Mouse (Mus musculus): ENCODE results near the gene Cnot6.

- TF ChIP-seq EP300 (IDR thresholded peaks at IDR 0.05) (no peak), CTCF (IDR thresholded peaks at IDR 0.05) (no peak)
Measured at GRCm38 (mm10) chr11:49650994-49651761, 61.3 kb downstream of the Cnot6 start.
